ENCODE assay signal across 10 mouse cellular contexts in genomic region chr2:3089274-3089673, GRCm38 (mm10). TPM values are rescaled to one million over a fixed set of nuclear protein-coding genes. Genes with fewer than 3 reads are reported as not detected.
A peak's percentile ranks its signal among the peaks of the same experiment; 100 is the strongest.
DNase-seq lines count a peak whose midpoint lies in the region; ATAC-seq and TF ChIP-seq lines count a peak whose summit lies in the region.
"Had no signal": no experiment of that assay in that cellular context is flagged by ENCODE, and none has a peak within 500 bp of the region (broad histone marks: within the 10 kb centered on the region; RNA-seq: fewer than 3 reads in every experiment).

No protein-coding gene starts in this region.

- DNase-seq in gastrocnemius, adult 2 months: no peak
- no peak for DNase-seq in gastrocnemius, adult 18-20 months (ENCODE audit: low spot score)
- DNase-seq in layer of hippocampus, adult 2 months (ENCODE audit: low spot score in 2 of 2): no peak
- no peak for DNase-seq in layer of hippocampus, postnatal 25 days (ENCODE audit: extremely low spot score in 1 of 2, low spot score in 1 of 2)
- DNase-seq in NIH3T3 (ENCODE audit: low read depth): peak; percentile 29
- no peak for DNase-seq in layer of hippocampus, adult 8-10 months (ENCODE audit: low spot score in 2 of 2)
- DNase-seq: layer of hippocampus, adult 9-11 months had no signal

- TF ChIP-seq CTCF in gastrocnemius, adult 2 months (IDR thresholded peaks at IDR 0.05): peak; percentile 67
- peak; percentile 81 for TF ChIP-seq CTCF in layer of hippocampus, adult 2 months (conservative IDR thresholded peaks at IDR 0.05)

- H3K4me3 ChIP-seq in gastrocnemius, adult 2 months: no peak overlapping the region
- H3K4me3 ChIP-seq in layer of hippocampus, adult 2 months: no peak overlapping the region
- H3K4me3 ChIP-seq: forebrain, embryonic 15.5 days; heart, embryonic 15.5 days had no signal

- H3K27ac ChIP-seq in gastrocnemius, adult 2 months: no peak overlapping the region
- H3K27ac ChIP-seq in layer of hippocampus, adult 2 months: no peak overlapping the region
- H3K27ac ChIP-seq: forebrain, embryonic 15.5 days; heart, embryonic 15.5 days had no signal

- intact Hi-C loops in gastrocnemius, adult 2 months (cut with DNase I): no loop called here

- peak; percentile 76 for ATAC-seq in megakaryocyte progenitor cell, adult 5-6 weeks (replicated peaks; ENCODE audit: poor library complexity)
- ATAC-seq: forebrain, embryonic 15.5 days had no signal

RNA-seq across cellular contexts. Expression of gene Fam171a1, which starts 24.8 kb away (rescaled TPM):
- total RNA-seq in gastrocnemius, adult 2 months (2021): 1 to 10 TPM; 2.5 to 3.9 TPM
- 1 to 10 TPM; 2.5 to 3.1 TPM for total RNA-seq in gastrocnemius, adult 18-20 months (2021)
- total RNA-seq in layer of hippocampus, adult 2 months (2021): 10 to 100 TPM; 72.1 to 73.2 TPM
- total RNA-seq in layer of hippocampus, postnatal 25 days (2021): 10 to 100 TPM; 68.2 to 69.2 TPM
- 3.7 and 5.5 TPM in 2 replicates for total RNA-seq in megakaryocyte progenitor cell, adult 5-6 weeks (2015)
- 2.4 and 3.2 TPM in 2 replicates for total RNA-seq in megakaryocyte progenitor cell, adult 5-6 weeks (2017)
- total RNA-seq in layer of hippocampus, adult 8-10 months (2022): 10 to 100 TPM; 69.5 to 76.2 (median 72.9) TPM

Comparison
In these comparisons a context has a peak if more than half of its experiments do, and no peak if none do; other contexts are left out.
1. RNA of gene Fam171a1, which starts 24.8 kb away (total RNA-seq): 69.5 to 76.2 TPM in layer of hippocampus, adult 8-10 months, 72.1 to 73.2 TPM in layer of hippocampus, adult 2 months and 68.2 to 69.2 TPM in layer of hippocampus, postnatal 25 days; 2.4 to 5.5 TPM in megakaryocyte progenitor cell, adult 5-6 weeks, 2.5 to 3.9 TPM in gastrocnemius, adult 2 months and 2.5 to 3.1 TPM in gastrocnemius, adult 18-20 months; every median in the first group is over 10 times any median in the second.